Mouse (Mus musculus) midbrain, embryonic 12.5 days (tissue): ENCODE results near the gene Rcan1. TPM values are rescaled to one million over a fixed set of nuclear protein-coding genes. Genes with fewer than 3 reads are reported as not detected.

Experiments used
- ATAC-seq: fragments of 200-750 bp; cut with Nextera tagmentation; 2 replicates; pipeline ENCODE4 v1.8.0; 2017; ENCODE audit warnings: low read depth, moderate TSS enrichment, moderate library complexity; ENCODE audit not compliant: low FRiP score
- H3K27ac ChIP-seq: fragments of 300-500 bp; sonication (generic); replicated peaks from 2 replicates; pipeline ENCODE4 v1.5.1; 2016; ENCODE audit warnings: mild to moderate bottlenecking
- H3K27me3 ChIP-seq: fragments of 300-500 bp; sonication (generic); 2 replicates; pipeline ENCODE4 v1.6.1; 2016; ENCODE audit warnings: mild to moderate bottlenecking
- H3K36me3 ChIP-seq: fragments of 300-500 bp; sonication (generic); 2 replicates; pipeline ENCODE4 v1.6.1; 2016
- H3K4me1 ChIP-seq: fragments of 300-500 bp; sonication (generic); 2 replicates; pipeline ENCODE4 v1.6.1; 2016
- H3K4me2 ChIP-seq: fragments of 300-500 bp; sonication (generic); replicated peaks from 2 replicates; pipeline ENCODE4 v1.6.1; 2016; ENCODE audit warnings: mild to moderate bottlenecking, moderate library complexity
- H3K4me3 ChIP-seq: fragments of 300-500 bp; sonication (generic); 2 replicates; pipeline ENCODE4 v1.5.1; 2016; ENCODE audit warnings: mild to moderate bottlenecking
- H3K9ac ChIP-seq: fragments of 300-500 bp; sonication (generic); replicated peaks from 2 replicates; pipeline ENCODE4 v1.6.1; 2016; ENCODE audit warnings: mild to moderate bottlenecking, moderate library complexity
- H3K9me3 ChIP-seq: fragments of 300-500 bp; sonication (generic); 2 replicates; pipeline ENCODE4 v1.6.1; 2016; ENCODE audit warnings: mild to moderate bottlenecking
- WGBS: fragments of 180-500 bp; shearing (Covaris S2); methylation state at CpG from one replicate; pipeline ENCODE4 v1.1.7; 2016; 5-methylcytosine and 5-hydroxymethylcytosine counted together
- polyA plus RNA-seq: library from polyadenylated mRNA; unstranded; fragments of >200 nt; fragmentation: Nextera tagmentation; extraction: Ambion mirVana; gene quantifications from 2 replicates; pipeline ENCODE4 v1.2.1, GENCODE M21; 2016

Rcan1 gene
- polyA plus RNA-seq, 1 experiment from 2014 or later: 42.8 TPM

- peak; percentile 38; the same call in 1 of the 2 replicates for ATAC-seq
- no peak overlapping the region for H3K9ac ChIP-seq
- no peaks in the 10 kb centered on the region for H3K9me3 ChIP-seq
- H3K27me3 ChIP-seq: no peaks in the 10 kb centered on the region
- 0 out of 2 replicates have a peak, but pooled peaks cover 2% of the 10 kb centered on the region for H3K36me3 ChIP-seq
- H3K27ac ChIP-seq: peak overlapping the region; percentile 63
- H3K4me3 ChIP-seq: no peak overlapping the region
- no peak overlapping the region for H3K4me2 ChIP-seq
- peaks cover 25% of the 10 kb centered on the region for H3K4me1 ChIP-seq
- 23% methylated on average over 7 of the region's 7 CpGs for WGBS
Observed at GRCm38 (mm10) chr16:92412888-92413287, 57.8 kb downstream of the Rcan1 start.

- no peak overlapping the region for H3K4me3 ChIP-seq
- H3K4me1 ChIP-seq: peaks cover 25% of the 10 kb centered on the region
- no peak overlapping the region for H3K4me2 ChIP-seq
- peak overlapping the region; percentile 63; the same call in 1 of the 2 replicates for H3K27ac ChIP-seq
- WGBS: 77% methylated on average over 19 of the region's 19 CpGs
- H3K9me3 ChIP-seq: no peaks in the 10 kb centered on the region
- no peak overlapping the region for H3K9ac ChIP-seq
- H3K27me3 ChIP-seq: no peaks in the 10 kb centered on the region
- ATAC-seq: peak; percentile 62; the same call in 1 of the 2 replicates
- no peaks in the 10 kb centered on the region for H3K36me3 ChIP-seq
Observed at GRCm38 (mm10) chr16:92411981-92412706, 58.5 kb downstream of the Rcan1 start.

- WGBS: 84% methylated on average over 2 of the region's 2 CpGs
- no peak for ATAC-seq
Observed at GRCm38 (mm10) chr16:92410344-92410743, 60.3 kb downstream of the Rcan1 start.

GRCm38 (mm10) chr16:92407883-92408282, 62.8 kb downstream of the Rcan1 start:
- no peak overlapping the region for H3K27ac ChIP-seq
- H3K36me3 ChIP-seq: no peaks in the 10 kb centered on the region
- no peak for ATAC-seq
- WGBS: 90% methylated on average over 2 of the region's 2 CpGs
- no peak overlapping the region for H3K9ac ChIP-seq
- no peak overlapping the region for H3K4me3 ChIP-seq
- peaks cover 18% of the 10 kb centered on the region for H3K4me1 ChIP-seq
- H3K4me2 ChIP-seq: no peak overlapping the region
- no peaks in the 10 kb centered on the region for H3K9me3 ChIP-seq
- H3K27me3 ChIP-seq: no peaks in the 10 kb centered on the region

More at GRCm38 (mm10) chr16:92410344-92410743, 60.3 kb downstream of the Rcan1 start:
- Histone ChIP-seq H3K4me2 (no peak overlapping the region), H3K27ac (no peak overlapping the region), H3K4me1 (peaks cover 25% of the 10 kb centered on the region), H3K4me3 (no peak overlapping the region), H3K27me3 (no peaks in the 10 kb centered on the region), H3K9ac (no peak overlapping the region), H3K36me3 (no peaks in the 10 kb centered on the region), H3K9me3 (no peaks in the 10 kb centered on the region)

- no peak overlapping the region for H3K4me2 ChIP-seq
- H3K27ac ChIP-seq: no peak overlapping the region
- peaks cover 11% of the 10 kb centered on the region for H3K27me3 ChIP-seq
- H3K9ac ChIP-seq: no peak overlapping the region
- ATAC-seq: no peak
- no peaks in the 10 kb centered on the region for H3K36me3 ChIP-seq
- peaks cover 28% of the 10 kb centered on the region for H3K4me1 ChIP-seq
- no peak overlapping the region for H3K4me3 ChIP-seq
- H3K9me3 ChIP-seq: no peaks in the 10 kb centered on the region
- 99% methylated on average over 2 of the region's 2 CpGs for WGBS
Observed at GRCm38 (mm10) chr16:92404141-92404540, 66.5 kb downstream of the Rcan1 start.

GRCm38 (mm10) chr16:92403069-92403468, 67.6 kb downstream of the Rcan1 start:
- no peak overlapping the region for H3K4me2 ChIP-seq
- H3K4me3 ChIP-seq: no peak overlapping the region
- no peak for ATAC-seq
- H3K9me3 ChIP-seq: no peaks in the 10 kb centered on the region
- H3K27me3 ChIP-seq: peaks cover 11% of the 10 kb centered on the region
- H3K27ac ChIP-seq: no peak overlapping the region
- H3K4me1 ChIP-seq: peaks cover 39% of the 10 kb centered on the region
- no peaks in the 10 kb centered on the region for H3K36me3 ChIP-seq
- no peak overlapping the region for H3K9ac ChIP-seq
- WGBS: 82% methylated on average over 10 of the region's 10 CpGs

GRCm38 (mm10) chr16:92402216-92402615, 68.5 kb downstream of the Rcan1 start:
- Histone ChIP-seq H3K4me1 (peaks cover 39% of the 10 kb centered on the region), H3K27ac (no peak overlapping the region), H3K9ac (no peak overlapping the region), H3K36me3 (no peaks in the 10 kb centered on the region), H3K27me3 (peaks cover 13% of the 10 kb centered on the region), H3K9me3 (no peaks in the 10 kb centered on the region), H3K4me2 (no peak overlapping the region), H3K4me3 (no peak overlapping the region)
- 40% methylated on average over 8 of the region's 8 CpGs for WGBS
- ATAC-seq: no peak

- no peak for ATAC-seq
- WGBS: 53% methylated on average over 10 of the region's 10 CpGs
- H3K4me1 ChIP-seq: peaks cover 39% of the 10 kb centered on the region
Observed at GRCm38 (mm10) chr16:92401206-92401605, 69.5 kb downstream of the Rcan1 start.

GRCm38 (mm10) chr16:92399490-92400458, 70.9 kb downstream of the Rcan1 start:
- no peaks in the 10 kb centered on the region for H3K9me3 ChIP-seq
- peaks cover 39% of the 10 kb centered on the region for H3K4me1 ChIP-seq
- peak overlapping the region; percentile 47 for H3K9ac ChIP-seq
- ATAC-seq: peak; percentile 90
- H3K27me3 ChIP-seq: peaks cover 19% of the 10 kb centered on the region
- H3K36me3 ChIP-seq: peaks cover 21% of the 10 kb centered on the region; the same call in 1 of the 2 replicates
- H3K4me2 ChIP-seq: peak overlapping the region; percentile 65
- under 1% methylated on average over 37 of the region's 37 CpGs for WGBS
- peak overlapping the region; percentile 37 for H3K4me3 ChIP-seq
- peak overlapping the region; percentile 67 for H3K27ac ChIP-seq

More at GRCm38 (mm10) chr16:92401206-92401605, 69.5 kb downstream of the Rcan1 start:
- H3K36me3 ChIP-seq: peaks cover 8% of the 10 kb centered on the region; the same call in 1 of the 2 replicates
- no peak overlapping the region for H3K4me2 ChIP-seq
- H3K27ac ChIP-seq: 0 out of 2 replicates have a peak overlapping the region, but pooled peaks have one; percentile 12
- H3K4me3 ChIP-seq: no peak overlapping the region
- peaks cover 19% of the 10 kb centered on the region for H3K27me3 ChIP-seq
- no peaks in the 10 kb centered on the region for H3K9me3 ChIP-seq
- H3K9ac ChIP-seq: no peak overlapping the region

GRCm38 (mm10) chr16:92398574-92399118, 72.0 kb downstream of the Rcan1 start:
- 53% methylated on average over 6 of the region's 6 CpGs for WGBS
- peak overlapping the region; percentile 65 for H3K4me2 ChIP-seq
- no peak overlapping the region; the same call in 1 of the 2 replicates for H3K9ac ChIP-seq
- no peak for ATAC-seq
- H3K4me1 ChIP-seq: peaks cover 39% of the 10 kb centered on the region
- peaks cover 26% of the 10 kb centered on the region for H3K36me3 ChIP-seq
- no peaks in the 10 kb centered on the region for H3K9me3 ChIP-seq
- no peak overlapping the region for H3K4me3 ChIP-seq
- H3K27me3 ChIP-seq: peaks cover 19% of the 10 kb centered on the region
- H3K27ac ChIP-seq: no peak overlapping the region

GRCm38 (mm10) chr16:92397745-92398573, 72.7 kb downstream of the Rcan1 start:
- Histone ChIP-seq H3K4me3 (no peak overlapping the region), H3K4me2 (no peak overlapping the region), H3K27ac (no peak overlapping the region), H3K27me3 (peaks cover 19% of the 10 kb centered on the region), H3K9ac (no peak overlapping the region), H3K4me1 (peaks cover 39% of the 10 kb centered on the region), H3K36me3 (peaks cover 33% of the 10 kb centered on the region), H3K9me3 (no peaks in the 10 kb centered on the region)
- 51% methylated on average over 10 of the region's 10 CpGs for WGBS
- no peak for ATAC-seq
